Mouse (Mus musculus) lung, postnatal 0 days (tissue): Measurements from ENCODE around the gene Slc25a36. TPM values are rescaled to one million over a fixed set of nuclear protein-coding genes. Genes with fewer than 3 reads are reported as not detected.
A peak's percentile ranks its signal among the peaks of the same experiment; 100 is the strongest.

Experiments
- ATAC-seq: fragments of 200-750 bp; cut with Nextera tagmentation; 2 replicates; pipeline ENCODE4 v1.8.0; 2017; ENCODE audit warnings: moderate library complexity
- DNase-seq: peaks from one replicate; pipeline ENCODE4 v3.0.0-alpha.2; 2016; ENCODE audit warnings: low spot score
- H3K27ac ChIP-seq: fragments of 300-500 bp; sonication (generic); 2 replicates; pipeline ENCODE4 v1.5.1; 2014; ENCODE audit warnings: antibody characterized with exemption, mild to moderate bottlenecking, low read length, mixed read lengths
- H3K27me3 ChIP-seq: fragments of 300-500 bp; sonication (generic); replicated peaks from 2 replicates; pipeline ENCODE4 v1.6.1; 2014; ENCODE audit warnings: low read length, mixed read lengths; ENCODE audit not compliant: insufficient read depth
- H3K36me3 ChIP-seq: fragments of 300-500 bp; sonication (generic); 2 replicates; pipeline ENCODE4 v1.6.1; 2014; ENCODE audit warnings: low read length, mixed read lengths; ENCODE audit not compliant: insufficient read depth
- H3K4me1 ChIP-seq: fragments of 300-500 bp; sonication (generic); 2 replicates; pipeline ENCODE4 v1.6.1; 2014; ENCODE audit warnings: antibody characterized with exemption, low read depth, low read length, mixed read lengths; ENCODE audit not compliant: insufficient read depth
- H3K4me2 ChIP-seq: fragments of 300-500 bp; sonication (generic); replicated peaks from 2 replicates; pipeline ENCODE4 v1.6.1; 2014; ENCODE audit warnings: low read depth, mild to moderate bottlenecking, low read length, moderate library complexity, mixed read lengths
- H3K4me3 ChIP-seq: fragments of 300-500 bp; sonication (generic); 2 replicates; pipeline ENCODE4 v1.5.1; 2014; ENCODE audit warnings: low read depth, low read length
- H3K9ac ChIP-seq: fragments of 300-500 bp; sonication (generic); replicated peaks from 2 replicates; pipeline ENCODE4 v1.6.1; 2014; ENCODE audit warnings: low read depth, mild to moderate bottlenecking
- H3K9me3 ChIP-seq: fragments of 300-500 bp; sonication (generic); 2 replicates; pipeline ENCODE4 v1.6.1; 2016; ENCODE audit warnings: low read length, mixed read lengths
- CTCF ChIP-seq: IDR thresholded peaks from 2 replicates; pipeline ENCODE4 v1.5.1; 2016; ENCODE audit warnings: antibody characterized with exemption, mild to moderate bottlenecking
- EP300 ChIP-seq: IDR thresholded peaks from 2 replicates; pipeline ENCODE4 v1.6.1; 2016; ENCODE audit warnings: antibody characterized with exemption, mild to moderate bottlenecking, control low read depth
- WGBS: fragments of 180-500 bp; shearing (Covaris S2); extraction: QIAGEN DNeasy Blood & Tissue Kit; methylation state at CpG from one replicate; pipeline ENCODE4 v1.1.7; 2014; 5-methylcytosine and 5-hydroxymethylcytosine counted together
- polyA plus RNA-seq: library from polyadenylated mRNA; unstranded; fragments of >200 nt; fragmentation: Nextera tagmentation; extraction: Ambion mirVana; gene quantifications from 2 replicates; pipeline ENCODE4 v1.2.1, GENCODE M21; 2015

Slc25a36 gene
- polyA plus RNA-seq, 1 experiment from 2014 or later = 54.1 TPM

GRCm38 (mm10) chr9:97065216-97065615 is 45.7 kb downstream of the Slc25a36 start:
- H3K4me3 ChIP-seq = no peak overlapping the region
- no peak for TF ChIP-seq EP300
- no peak for TF ChIP-seq CTCF
- ATAC-seq (no peak), DNase-seq (no peak)
- no peak overlapping the region for H3K27ac ChIP-seq
- H3K4me1 ChIP-seq = no peaks in the 10 kb centered on the region
- 62% methylated on average over 5 of the region's 5 CpGs for WGBS
- H3K27me3 ChIP-seq = no peaks in the 10 kb centered on the region
- H3K36me3 ChIP-seq = no peaks in the 10 kb centered on the region; the same call in 1 of the 2 replicates
- H3K9me3 ChIP-seq = no peaks in the 10 kb centered on the region
- no peak overlapping the region for H3K4me2 ChIP-seq
- H3K9ac ChIP-seq = no peak overlapping the region

DNA sequence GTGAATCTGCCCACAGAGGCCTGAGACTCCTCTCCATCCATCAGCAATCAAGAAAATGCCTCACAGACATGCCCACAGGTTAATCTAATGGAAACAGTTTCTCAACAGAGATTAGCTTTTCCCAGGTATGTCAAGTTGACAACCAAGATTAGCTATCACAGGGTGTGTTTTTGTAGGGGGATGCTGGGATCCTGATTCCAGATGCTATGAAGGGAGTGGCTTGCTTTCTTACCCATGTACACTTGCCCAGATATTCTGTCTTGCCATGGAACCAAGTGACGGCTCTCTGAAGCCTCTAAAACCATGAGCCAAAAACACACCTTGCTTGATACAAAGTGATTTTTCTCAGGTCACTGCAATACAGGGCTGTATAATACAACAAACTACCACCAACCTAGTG is 46.8 kb downstream of the Slc25a36 start:
- Histone ChIP-seq H3K9ac (no peak overlapping the region), H3K4me1 (no peaks in the 10 kb centered on the region), H3K27ac (no peak overlapping the region), H3K4me3 (no peak overlapping the region), H3K4me2 (no peak overlapping the region), H3K27me3 (no peaks in the 10 kb centered on the region), H3K36me3 (no peaks in the 10 kb centered on the region; the same call in 1 of the 2 replicates), H3K9me3 (no peaks in the 10 kb centered on the region)
- 89% methylated on average over 1 of the region's 1 CpGs for WGBS
- TF ChIP-seq CTCF (no peak), EP300 (no peak)
- DNase-seq (no peak), ATAC-seq (no peak)

- no peaks in the 10 kb centered on the region for H3K36me3 ChIP-seq
- no peak overlapping the region for H3K4me3 ChIP-seq
- DNase-seq = no peak
- H3K4me1 ChIP-seq = no peaks in the 10 kb centered on the region; the same call in 1 of the 2 replicates
- no peak overlapping the region for H3K9ac ChIP-seq
- no peak for ATAC-seq
- no peak overlapping the region for H3K27ac ChIP-seq
- WGBS = 93% methylated on average over 9 of the region's 9 CpGs
- no peaks in the 10 kb centered on the region for H3K9me3 ChIP-seq
- H3K27me3 ChIP-seq = no peaks in the 10 kb centered on the region
- H3K4me2 ChIP-seq = no peak overlapping the region
- TF ChIP-seq EP300 (no peak), CTCF (no peak)
Measured at GRCm38 (mm10) chr9:97061696-97062095, 49.3 kb downstream of the Slc25a36 start.

DNA sequence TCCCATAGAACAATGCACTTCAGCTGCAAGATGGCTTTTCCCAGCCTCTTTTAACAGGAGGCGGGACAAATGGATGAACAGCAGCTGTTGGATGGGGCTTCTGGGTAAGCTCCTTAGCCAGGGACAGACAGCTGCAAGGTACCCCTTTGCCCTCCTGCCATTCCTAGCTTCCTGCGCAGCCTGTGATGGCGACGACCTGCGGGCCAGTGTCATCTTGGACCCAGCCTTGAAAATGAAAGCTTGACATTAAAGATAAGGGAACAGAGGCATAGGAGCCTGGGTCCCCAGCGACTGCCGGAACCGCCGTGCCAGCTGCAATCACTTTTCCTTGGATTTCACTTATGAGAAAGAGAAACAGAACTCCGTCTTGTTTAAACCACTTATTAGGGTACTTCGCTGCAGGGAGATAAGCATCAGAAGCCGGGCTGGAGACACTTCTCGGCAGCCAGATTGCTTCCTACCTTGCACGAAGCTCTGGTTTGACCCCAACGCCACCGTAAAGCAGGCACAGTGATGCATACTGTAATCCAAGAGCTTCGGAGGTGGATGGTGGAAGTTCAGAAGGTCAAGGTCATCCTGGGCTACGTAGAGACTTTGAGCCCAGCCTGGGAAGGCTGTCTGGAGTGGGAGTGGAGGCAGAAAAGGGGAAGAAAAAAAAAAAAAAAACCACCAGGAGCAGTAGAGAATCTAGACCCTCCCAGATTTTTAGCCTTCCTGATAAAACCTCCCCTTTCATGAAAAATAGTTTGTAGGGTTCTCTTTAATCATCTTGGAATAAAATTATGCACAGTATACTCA is 54.2 kb downstream of the Slc25a36 start:
- no peak overlapping the region for H3K9ac ChIP-seq

GRCm38 (mm10) chr9:97055906-97056305 is 55.1 kb downstream of the Slc25a36 start:
- TF ChIP-seq CTCF = no peak
- no peak for TF ChIP-seq EP300
- H3K4me3 ChIP-seq = no peak overlapping the region
- no peaks in the 10 kb centered on the region for H3K36me3 ChIP-seq
- H3K27me3 ChIP-seq = no peaks in the 10 kb centered on the region
- ATAC-seq = no peak
- 63% methylated on average over 14 of the region's 14 CpGs for WGBS
- H3K4me2 ChIP-seq = no peak overlapping the region
- no peaks in the 10 kb centered on the region; the same call in 1 of the 2 replicates for H3K4me1 ChIP-seq
- no peaks in the 10 kb centered on the region for H3K9me3 ChIP-seq
- no peak for DNase-seq
- H3K27ac ChIP-seq = no peak overlapping the region
- no peak overlapping the region for H3K9ac ChIP-seq

More for the DNA sequence above, 54.2 kb downstream of the Slc25a36 start:
- peak; percentile 20 for DNase-seq
- ATAC-seq = no peak
- Histone ChIP-seq H3K27me3 (no peaks in the 10 kb centered on the region), H3K4me2 (peak overlapping the region; percentile 54), H3K9me3 (no peaks in the 10 kb centered on the region), H3K4me3 (peak overlapping the region; percentile 26; the same call in 1 of the 2 replicates), H3K27ac (no peak overlapping the region), H3K36me3 (no peaks in the 10 kb centered on the region), H3K4me1 (no peaks in the 10 kb centered on the region; the same call in 1 of the 2 replicates)
- 18% methylated on average over 18 of the region's 18 CpGs for WGBS
- TF ChIP-seq CTCF = no peak
- TF ChIP-seq EP300 = no peak

- no peaks in the 10 kb centered on the region for H3K27me3 ChIP-seq
- H3K27ac ChIP-seq = no peak overlapping the region
- TF ChIP-seq CTCF = no peak
- TF ChIP-seq EP300 = no peak
- no peaks in the 10 kb centered on the region for H3K36me3 ChIP-seq
- DNase-seq (no peak), ATAC-seq (no peak)
- no peak overlapping the region for H3K4me3 ChIP-seq
- H3K4me1 ChIP-seq = no peaks in the 10 kb centered on the region
- no peak overlapping the region for H3K9ac ChIP-seq
- WGBS = 63% methylated on average over 8 of the region's 8 CpGs
- H3K9me3 ChIP-seq = no peaks in the 10 kb centered on the region
- H3K4me2 ChIP-seq = no peak overlapping the region
Measured at GRCm38 (mm10) chr9:97051176-97051575, 59.8 kb downstream of the Slc25a36 start.
